Mouse (Mus musculus): ENCODE measurements around the gene Slc4a4. TPM values are rescaled to one million over a fixed set of nuclear protein-coding genes. Genes with fewer than 3 reads are reported as not detected.

The Slc4a4 gene
- polyA plus RNA-seq, 1 experiment from 2014 or later = 5.6 TPM

GRCm38 (mm10) chr5:88933946-88934345 lies 47.3 kb downstream of the Slc4a4 start:
- H3K27ac ChIP-seq (ENCODE audit: poor library complexity, severe bottlenecking) = peak overlapping the region; percentile 27
- 57% methylated on average over 14 of the region's 14 CpGs for WGBS
- H3K27me3 ChIP-seq (replicated peaks) = no peaks in the 10 kb centered on the region
- peaks cover 66% of the 10 kb centered on the region for H3K4me1 ChIP-seq (replicated peaks)
- no peak overlapping the region for H3K9ac ChIP-seq
- H3K4me3 ChIP-seq = no peak overlapping the region
- peak overlapping the region; percentile 20; the same call in 1 of the 2 replicates for H3K4me2 ChIP-seq
- no peaks in the 10 kb centered on the region for H3K36me3 ChIP-seq
- H3K9me3 ChIP-seq (replicated peaks) = no peaks in the 10 kb centered on the region
- ATAC-seq (ENCODE audit: insufficient number of reproducible peaks, low FRiP score) = peak; percentile 40; the same call in 1 of the 2 replicates

- 67% methylated on average over 1 of the region's 1 CpGs for WGBS
- H3K4me1 ChIP-seq (replicated peaks) = peaks cover 36% of the 10 kb centered on the region
- no peaks in the 10 kb centered on the region for H3K36me3 ChIP-seq
- H3K9me3 ChIP-seq (replicated peaks) = no peaks in the 10 kb centered on the region
- H3K27ac ChIP-seq (ENCODE audit: poor library complexity, severe bottlenecking) = no peak overlapping the region
- no peaks in the 10 kb centered on the region for H3K27me3 ChIP-seq (replicated peaks)
- no peak overlapping the region for H3K4me2 ChIP-seq
- no peak overlapping the region for H3K4me3 ChIP-seq
- ATAC-seq (ENCODE audit: insufficient number of reproducible peaks, low FRiP score) = no peak
- H3K9ac ChIP-seq = no peak overlapping the region
These were observed 51.6 kb downstream of the Slc4a4 start for GRCm38 (mm10) chr5:88938208-88938607.

GRCm38 (mm10) chr5:88939151-88939550 lies 52.5 kb downstream of the Slc4a4 start:
- Histone ChIP-seq H3K4me3 (no peak overlapping the region), H3K9ac (no peak overlapping the region), H3K27ac (ENCODE audit: poor library complexity, severe bottlenecking) (no peak overlapping the region)

GRCm38 (mm10) chr5:88939782-88940181 lies 53.2 kb downstream of the Slc4a4 start:
- no peak overlapping the region for H3K9ac ChIP-seq
- no peak for ATAC-seq (ENCODE audit: insufficient number of reproducible peaks, low FRiP score)
- H3K4me2 ChIP-seq = no peak overlapping the region
- H3K27ac ChIP-seq (ENCODE audit: poor library complexity, severe bottlenecking) = no peak overlapping the region
- H3K27me3 ChIP-seq (replicated peaks) = no peaks in the 10 kb centered on the region
- peaks cover 21% of the 10 kb centered on the region for H3K4me1 ChIP-seq (replicated peaks)
- no peaks in the 10 kb centered on the region for H3K9me3 ChIP-seq (replicated peaks)
- WGBS = 77% methylated on average over 2 of the region's 2 CpGs
- no peaks in the 10 kb centered on the region for H3K36me3 ChIP-seq
- no peak overlapping the region for H3K4me3 ChIP-seq

More at GRCm38 (mm10) chr5:88939151-88939550, 52.5 kb downstream of the Slc4a4 start:
- Histone ChIP-seq H3K9me3 (replicated peaks) (no peaks in the 10 kb centered on the region), H3K4me1 (replicated peaks) (peaks cover 28% of the 10 kb centered on the region), H3K27me3 (replicated peaks) (no peaks in the 10 kb centered on the region), H3K4me2 (no peak overlapping the region), H3K36me3 (no peaks in the 10 kb centered on the region)
- 0 out of 2 replicates have a peak, but pooled peaks have one; percentile 42 for ATAC-seq (ENCODE audit: insufficient number of reproducible peaks, low FRiP score)
- WGBS = 54% methylated on average over 6 of the region's 6 CpGs

GRCm38 (mm10) chr5:88941905-88942304 lies 55.3 kb downstream of the Slc4a4 start:
- no peak overlapping the region for H3K27ac ChIP-seq (ENCODE audit: poor library complexity, severe bottlenecking)
- no peak overlapping the region for H3K4me2 ChIP-seq
- no peaks in the 10 kb centered on the region for H3K9me3 ChIP-seq (replicated peaks)
- no peaks in the 10 kb centered on the region for H3K36me3 ChIP-seq
- H3K4me3 ChIP-seq = no peak overlapping the region
- ATAC-seq (ENCODE audit: insufficient number of reproducible peaks, low FRiP score) = no peak
- 77% methylated on average over 7 of the region's 7 CpGs for WGBS
- H3K27me3 ChIP-seq (replicated peaks) = no peaks in the 10 kb centered on the region
- no peak overlapping the region for H3K9ac ChIP-seq
- H3K4me1 ChIP-seq (replicated peaks) = peaks cover 11% of the 10 kb centered on the region

- H3K4me1 ChIP-seq (replicated peaks) = no peaks in the 10 kb centered on the region; the same call in 1 of the 2 replicates
- H3K4me3 ChIP-seq = no peak overlapping the region
- H3K27ac ChIP-seq (ENCODE audit: poor library complexity, severe bottlenecking) = no peak overlapping the region
- no peaks in the 10 kb centered on the region for H3K9me3 ChIP-seq (replicated peaks)
- H3K36me3 ChIP-seq = no peaks in the 10 kb centered on the region
- ATAC-seq (ENCODE audit: insufficient number of reproducible peaks, low FRiP score) = no peak
- WGBS = 86% methylated on average over 10 of the region's 10 CpGs
- H3K27me3 ChIP-seq (replicated peaks) = no peaks in the 10 kb centered on the region
- H3K4me2 ChIP-seq = no peak overlapping the region
- H3K9ac ChIP-seq = no peak overlapping the region
These were observed 59.2 kb downstream of the Slc4a4 start for GRCm38 (mm10) chr5:88945661-88946339.

GRCm38 (mm10) chr5:88950337-88950736 lies 63.7 kb downstream of the Slc4a4 start:
- Histone ChIP-seq H3K27me3 (replicated peaks) (no peaks in the 10 kb centered on the region), H3K4me2 (no peak overlapping the region), H3K9me3 (replicated peaks) (no peaks in the 10 kb centered on the region), H3K27ac (ENCODE audit: poor library complexity, severe bottlenecking) (no peak overlapping the region), H3K4me1 (replicated peaks) (no peaks in the 10 kb centered on the region; the same call in 1 of the 2 replicates), H3K36me3 (peaks cover 6% of the 10 kb centered on the region; the same call in 1 of the 2 replicates), H3K4me3 (no peak overlapping the region), H3K9ac (no peak overlapping the region)
- ATAC-seq (ENCODE audit: insufficient number of reproducible peaks, low FRiP score) = no peak
- WGBS = 72% methylated on average over 7 of the region's 7 CpGs

- H3K36me3 ChIP-seq = peaks cover 6% of the 10 kb centered on the region; the same call in 1 of the 2 replicates
- 65% methylated on average over 17 of the region's 17 CpGs for WGBS
- ATAC-seq (ENCODE audit: insufficient number of reproducible peaks, low FRiP score) = no peak
- no peak overlapping the region for H3K4me3 ChIP-seq
- no peak overlapping the region for H3K9ac ChIP-seq
- no peaks in the 10 kb centered on the region for H3K27me3 ChIP-seq (replicated peaks)
- H3K4me1 ChIP-seq (replicated peaks) = no peaks in the 10 kb centered on the region; the same call in 1 of the 2 replicates
- H3K9me3 ChIP-seq (replicated peaks) = no peaks in the 10 kb centered on the region
- H3K4me2 ChIP-seq = peak overlapping the region; percentile 19; the same call in 1 of the 2 replicates
- H3K27ac ChIP-seq (ENCODE audit: poor library complexity, severe bottlenecking) = no peak overlapping the region
These were observed 66.3 kb downstream of the Slc4a4 start for GRCm38 (mm10) chr5:88952757-88953577.

GRCm38 (mm10) chr5:88957735-88958134 lies 71.1 kb downstream of the Slc4a4 start:
- H3K4me1 ChIP-seq (replicated peaks) = peaks cover 17% of the 10 kb centered on the region
- WGBS = 61% methylated on average over 5 of the region's 5 CpGs
- no peak overlapping the region for H3K9ac ChIP-seq
- no peak overlapping the region for H3K4me3 ChIP-seq
- H3K27me3 ChIP-seq (replicated peaks) = no peaks in the 10 kb centered on the region
- H3K27ac ChIP-seq (ENCODE audit: poor library complexity, severe bottlenecking) = no peak overlapping the region
- ATAC-seq (ENCODE audit: insufficient number of reproducible peaks, low FRiP score) = no peak
- peaks cover 6% of the 10 kb centered on the region; the same call in 1 of the 2 replicates for H3K36me3 ChIP-seq
- no peak overlapping the region for H3K4me2 ChIP-seq
- no peaks in the 10 kb centered on the region for H3K9me3 ChIP-seq (replicated peaks)

GRCm38 (mm10) chr5:88958966-88959365 lies 72.3 kb downstream of the Slc4a4 start:
- ATAC-seq (ENCODE audit: insufficient number of reproducible peaks, low FRiP score) = no peak
- no peaks in the 10 kb centered on the region for H3K9me3 ChIP-seq (replicated peaks)
- no peak overlapping the region for H3K9ac ChIP-seq
- 75% methylated on average over 5 of the region's 5 CpGs for WGBS
- H3K27me3 ChIP-seq (replicated peaks) = no peaks in the 10 kb centered on the region
- no peak overlapping the region for H3K4me2 ChIP-seq
- H3K4me1 ChIP-seq (replicated peaks) = peaks cover 17% of the 10 kb centered on the region
- peaks cover 6% of the 10 kb centered on the region; the same call in 1 of the 2 replicates for H3K36me3 ChIP-seq
- no peak overlapping the region for H3K4me3 ChIP-seq
- no peak overlapping the region for H3K27ac ChIP-seq (ENCODE audit: poor library complexity, severe bottlenecking)

GRCm38 (mm10) chr5:88959412-88959811 lies 72.8 kb downstream of the Slc4a4 start:
- Histone ChIP-seq H3K4me1 (replicated peaks) (peaks cover 17% of the 10 kb centered on the region), H3K27me3 (replicated peaks) (no peaks in the 10 kb centered on the region), H3K9ac (no peak overlapping the region), H3K27ac (ENCODE audit: poor library complexity, severe bottlenecking) (no peak overlapping the region), H3K36me3 (peaks cover 6% of the 10 kb centered on the region; the same call in 1 of the 2 replicates), H3K4me3 (no peak overlapping the region), H3K4me2 (no peak overlapping the region), H3K9me3 (replicated peaks) (no peaks in the 10 kb centered on the region)
- 87% methylated on average over 6 of the region's 6 CpGs for WGBS
- no peak for ATAC-seq (ENCODE audit: insufficient number of reproducible peaks, low FRiP score)

Measured in heart, embryonic 12.5 days (tissue).